Mouse (Mus musculus): ENCODE data around the gene Ggt5. TPM values are rescaled to one million over a fixed set of nuclear protein-coding genes. Genes with fewer than 3 reads are reported as not detected.

The Ggt5 gene
- total RNA-seq, 2 experiments from 2014 or later: 2.4 to 2.8 TPM

DNA sequence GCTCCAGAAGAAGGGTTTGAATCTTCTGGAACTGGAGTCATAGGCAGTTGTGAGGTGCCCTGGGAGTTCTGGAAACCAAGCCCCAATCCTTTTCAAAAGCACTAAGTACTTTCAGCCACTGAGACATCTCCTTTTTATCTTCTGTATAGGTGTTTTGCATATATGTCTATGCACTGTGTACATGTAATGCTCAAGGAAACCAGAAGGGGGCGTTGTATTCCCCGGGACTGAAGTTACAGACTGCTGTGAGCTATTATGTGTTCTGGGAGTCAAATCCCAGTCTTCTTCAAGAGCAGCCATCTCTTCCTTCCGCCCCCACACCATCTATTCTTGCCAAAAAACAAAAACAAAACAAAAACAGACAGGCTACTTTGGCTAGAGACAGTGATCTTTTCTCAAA, 31.7 kb downstream of the Ggt5 start:
- no peak for DNase-seq (ENCODE audit: low spot score)

DNA sequence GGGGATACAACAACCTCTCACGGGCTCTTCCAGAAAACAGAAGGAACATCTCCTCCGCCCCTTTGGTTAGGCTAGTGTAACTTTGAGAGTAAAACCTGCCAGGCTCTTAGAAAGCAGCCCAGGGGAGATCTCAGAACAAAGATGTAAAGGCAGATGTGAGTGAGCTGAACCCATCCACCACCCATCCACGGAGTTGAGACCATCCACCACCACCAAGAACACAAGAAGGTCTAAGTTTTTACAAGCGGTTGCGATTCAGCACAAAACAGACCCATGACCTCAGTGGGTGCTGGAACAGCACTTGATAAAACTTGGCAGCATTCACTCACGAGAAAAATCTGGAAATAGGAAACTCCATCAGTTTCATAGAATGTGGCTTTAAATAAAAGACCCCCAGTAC, 36.8 kb downstream of the Ggt5 start:
- DNase-seq (ENCODE audit: low spot score): no peak

DNA sequence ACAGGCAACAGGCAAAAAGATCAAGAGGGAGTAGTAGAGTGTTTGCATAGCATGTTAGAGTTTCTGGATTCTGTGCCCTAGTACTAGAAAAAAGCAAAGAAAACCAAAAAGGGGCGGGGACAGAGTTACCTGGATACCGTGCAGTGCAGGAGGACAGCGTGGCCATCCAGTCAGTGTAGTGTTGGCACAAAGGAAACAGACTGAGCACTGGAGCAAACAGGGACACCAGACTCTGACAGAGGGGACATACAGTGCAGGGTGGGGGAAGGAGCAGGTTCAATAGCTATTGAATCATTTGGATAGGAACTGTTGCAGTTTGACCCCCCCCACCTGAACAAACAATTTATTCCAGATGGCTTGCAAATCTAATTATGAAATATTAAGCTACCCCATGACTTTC, 37.9 kb downstream of the Ggt5 start:
- DNase-seq (ENCODE audit: low spot score): no peak

- peak; percentile 51 for DNase-seq (ENCODE audit: low spot score)
Observed at GRCm38 (mm10) chr10:75627490-75627889, 38.4 kb downstream of the Ggt5 start.

DNA sequence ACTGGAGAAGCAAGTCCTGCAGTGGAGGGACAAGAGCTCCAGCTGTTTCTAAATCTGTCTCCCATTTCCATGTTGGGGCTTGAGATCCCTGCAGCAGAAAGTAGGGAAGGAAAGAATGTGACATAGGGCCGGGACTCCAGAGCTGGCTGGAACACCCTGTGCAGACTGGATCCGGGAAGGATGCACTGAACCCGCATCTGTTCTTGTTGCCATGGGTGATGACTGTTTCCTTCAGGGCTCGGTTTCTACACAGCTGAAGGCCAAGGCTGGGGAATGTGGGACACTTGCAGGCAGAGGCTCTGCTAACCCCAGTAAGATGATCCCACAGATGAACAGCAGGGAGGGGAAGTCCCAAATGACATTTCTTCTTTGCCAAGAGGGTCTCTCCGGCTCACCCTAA, 43.5 kb downstream of the Ggt5 start:
- DNase-seq (ENCODE audit: low spot score): peak; percentile 82

- peak; percentile 56 for DNase-seq (ENCODE audit: low spot score)
Observed at GRCm38 (mm10) chr10:75633048-75633447, 43.9 kb downstream of the Ggt5 start.

DNA sequence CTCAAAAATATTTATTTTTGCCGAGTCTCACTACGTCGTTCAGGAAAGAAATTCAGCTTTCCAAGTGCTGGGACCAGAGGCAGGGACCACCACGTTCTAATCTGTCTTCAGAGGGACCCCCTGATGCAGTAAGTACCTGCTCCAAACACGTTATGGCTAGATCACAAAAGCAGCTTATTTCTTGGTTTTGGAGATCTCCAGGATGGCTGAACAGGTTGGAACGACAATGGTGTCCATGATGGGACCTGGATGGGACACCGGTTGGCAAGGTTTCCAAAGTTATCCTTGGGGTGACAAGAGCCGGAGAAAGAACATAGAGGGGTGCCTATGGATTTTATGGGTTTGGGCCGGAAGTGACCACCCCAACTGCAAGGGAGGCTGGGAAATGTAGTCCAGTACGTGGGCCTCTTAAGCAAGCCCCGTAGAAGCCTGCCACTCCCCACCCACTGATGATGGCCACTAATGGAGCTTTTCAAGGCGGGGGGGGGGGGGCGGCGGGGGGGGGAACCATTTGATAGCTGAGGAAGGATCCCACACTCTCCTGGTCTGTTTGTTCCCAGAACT, 44.5 kb downstream of the Ggt5 start:
- no peak for DNase-seq (ENCODE audit: low spot score)

- no peak for DNase-seq (ENCODE audit: low spot score)
Observed at GRCm38 (mm10) chr10:75634610-75635009, 45.5 kb downstream of the Ggt5 start.

- no peak for DNase-seq (ENCODE audit: low spot score)
Observed at GRCm38 (mm10) chr10:75635019-75635692, 46.0 kb downstream of the Ggt5 start.

- DNase-seq (ENCODE audit: low spot score): peak; percentile 94
Observed at GRCm38 (mm10) chr10:75635693-75636055, 46.5 kb downstream of the Ggt5 start.

DNA sequence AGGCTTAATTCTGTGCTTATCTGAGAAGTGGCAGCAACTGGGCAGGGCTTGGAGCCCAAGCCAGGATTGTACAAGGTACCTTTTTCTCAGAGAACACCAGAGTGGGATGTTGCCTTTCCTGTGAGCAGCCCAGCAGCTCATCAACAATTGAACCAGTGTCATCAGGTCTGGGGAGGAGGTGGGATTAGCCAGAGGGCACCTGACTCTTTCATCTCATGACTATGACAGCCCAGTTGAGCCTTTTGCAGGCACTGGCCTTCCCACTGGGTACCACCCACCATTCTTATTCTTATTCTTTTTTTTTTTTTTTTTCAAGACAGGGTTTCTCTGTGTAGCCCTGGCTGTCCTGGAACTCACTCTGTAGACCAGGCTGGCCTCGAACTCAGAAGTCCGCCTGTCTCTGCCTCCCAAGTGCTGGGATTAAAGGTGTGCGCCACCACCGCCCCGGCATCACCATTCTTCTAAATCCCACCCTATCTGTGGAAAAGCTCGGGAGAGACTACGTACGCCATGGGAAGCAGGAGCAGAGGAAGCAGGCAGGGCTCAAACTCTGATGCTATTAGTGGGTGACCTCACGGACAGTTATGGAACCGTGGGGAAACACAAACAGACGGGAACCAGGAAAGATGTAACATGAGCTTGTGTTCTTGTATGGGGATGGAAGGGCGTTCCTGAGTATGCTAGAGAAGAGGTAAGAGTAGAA, 47.1 kb downstream of the Ggt5 start:
- DNase-seq (ENCODE audit: low spot score): no peak

GRCm38 (mm10) chr10:75637711-75638110, 48.6 kb downstream of the Ggt5 start:
- no peak for DNase-seq (ENCODE audit: low spot score)

DNA sequence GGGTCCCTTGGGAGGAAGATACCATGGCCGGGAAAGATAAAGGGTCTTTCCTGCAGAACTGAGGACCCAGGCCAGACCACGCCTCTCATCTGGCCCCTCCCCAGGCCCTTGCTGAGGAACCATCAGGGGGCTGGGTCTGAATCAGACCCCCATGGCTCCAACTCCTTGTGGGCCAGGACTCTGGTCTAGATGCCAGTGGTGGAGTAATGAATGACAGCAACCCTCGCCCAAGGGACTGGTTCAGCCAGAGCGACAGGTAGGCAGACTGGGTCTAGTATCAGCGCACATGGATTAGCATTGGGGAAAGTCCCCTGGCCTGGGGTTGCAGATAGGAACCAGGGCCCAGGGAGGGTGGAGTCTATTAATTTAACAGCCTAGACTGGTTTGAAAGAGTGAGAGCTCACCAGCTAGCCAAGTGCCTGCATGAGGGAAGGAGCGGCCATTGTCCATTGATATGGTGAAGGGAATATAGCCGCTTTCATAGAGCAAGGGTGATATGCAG, 52.6 kb downstream of the Ggt5 start:
- no peak for DNase-seq (ENCODE audit: low spot score)

- no peak for DNase-seq (ENCODE audit: low spot score)
Observed at GRCm38 (mm10) chr10:75642436-75642835, 53.3 kb downstream of the Ggt5 start.

- no peak for DNase-seq (ENCODE audit: low spot score)
Observed at GRCm38 (mm10) chr10:75642891-75643290, 53.8 kb downstream of the Ggt5 start.

GRCm38 (mm10) chr10:75643741-75644343, 54.7 kb downstream of the Ggt5 start, which contains the start of gene Susd2:
Susd2 (minus strand) TSS chr10:75644008.
- DNase-seq (ENCODE audit: low spot score): no peak

GRCm38 (mm10) chr10:75645616-75646015, 56.5 kb downstream of the Ggt5 start:
- DNase-seq (ENCODE audit: low spot score): no peak

DNA sequence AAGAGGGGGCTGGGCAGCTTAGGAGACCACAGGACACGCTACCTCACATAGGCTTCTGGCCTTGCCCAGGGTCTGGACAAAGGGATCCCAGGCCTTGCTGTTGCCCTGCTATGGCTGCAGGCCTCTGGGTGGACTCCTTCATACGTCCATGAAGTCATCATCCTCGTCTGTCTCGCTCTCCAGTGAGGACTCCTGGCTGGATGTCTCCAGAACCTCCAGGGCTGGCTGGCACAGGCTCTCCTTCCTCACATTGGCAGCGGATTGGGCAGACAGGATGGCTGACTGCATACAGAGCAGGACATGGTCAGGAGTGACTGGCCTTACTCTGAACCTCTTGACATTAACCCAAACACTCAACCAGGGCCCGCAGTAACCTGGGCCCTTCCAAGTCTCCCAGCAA, 57.3 kb downstream of the Ggt5 start:
- DNase-seq (ENCODE audit: low spot score): no peak

DNA sequence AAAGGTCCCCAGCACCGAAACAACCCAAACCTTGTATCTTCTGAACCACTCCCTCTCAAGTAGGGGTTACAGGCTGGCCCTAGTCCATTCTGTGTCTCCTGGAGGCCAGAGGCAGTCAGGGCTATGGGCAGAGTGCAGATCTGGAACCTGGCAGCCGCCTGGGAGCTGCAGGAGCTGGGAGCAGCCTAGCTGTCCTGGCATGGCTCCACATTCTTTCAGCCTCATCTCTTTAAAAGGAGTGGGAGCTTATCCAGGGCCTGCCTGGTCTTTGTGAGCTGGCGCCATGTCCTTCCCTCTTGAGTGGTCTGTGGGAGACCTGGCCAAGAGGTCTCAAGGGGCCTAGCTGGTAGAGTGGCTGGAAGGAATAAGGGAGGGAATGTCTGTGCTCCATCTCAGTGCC, 58.2 kb downstream of the Ggt5 start:
- DNase-seq (ENCODE audit: low spot score): peak; percentile 46

GRCm38 (mm10) chr10:75648091-75648490, 59.0 kb downstream of the Ggt5 start:
- DNase-seq (ENCODE audit: low spot score): no peak

DNA sequence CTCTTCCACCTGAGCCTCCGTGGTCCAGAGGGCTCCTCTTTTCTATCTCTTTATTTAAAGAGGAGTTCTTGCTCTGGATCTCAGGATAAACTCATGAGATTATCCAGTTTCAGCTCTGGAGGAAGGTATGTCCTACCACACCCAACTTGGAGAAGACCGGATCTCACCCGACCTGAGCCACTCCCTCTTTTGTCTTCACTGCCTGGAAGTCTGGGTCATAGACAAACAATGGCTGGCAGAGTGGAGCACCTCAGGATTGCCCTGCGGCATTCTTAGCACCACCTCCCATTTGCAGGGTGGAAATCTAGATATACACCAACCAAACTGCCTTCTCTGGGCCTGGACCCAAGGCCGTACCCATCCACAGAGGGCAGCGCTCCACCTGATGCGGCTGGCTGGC, 59.9 kb downstream of the Ggt5 start:
- DNase-seq (ENCODE audit: low spot score): no peak

GRCm38 (mm10) chr10:75649406-75649995, 60.4 kb downstream of the Ggt5 start:
- no peak for DNase-seq (ENCODE audit: low spot score)
